Mouse (Mus musculus) kidney, embryonic 14.5 days (tissue): Measurements from ENCODE around the gene Arhgap4. TPM values are rescaled to one million over a fixed set of nuclear protein-coding genes. Genes with fewer than 3 reads are reported as not detected.

Experiments
- ATAC-seq: fragments of 200-750 bp; cut with Nextera tagmentation; 2 replicates; pipeline ENCODE4 v1.8.0; 2017; ENCODE audit warnings: moderate number of reproducible peaks, mild to moderate bottlenecking, moderate TSS enrichment, moderate library complexity; ENCODE audit not compliant: low FRiP score, low TSS enrichment
- H3K27ac ChIP-seq: fragments of 300-500 bp; sonication (generic); 2 replicates; pipeline ENCODE4 v1.5.1; 2014; ENCODE audit warnings: low read depth, mild to moderate bottlenecking, low read length, moderate library complexity, mixed read lengths
- H3K27me3 ChIP-seq: fragments of 300-500 bp; sonication (generic); 2 replicates; pipeline ENCODE4 v1.6.1; 2014; ENCODE audit warnings: mild to moderate bottlenecking, low read length; ENCODE audit not compliant: control insufficient read depth, insufficient read depth
- H3K36me3 ChIP-seq: fragments of 300-500 bp; sonication (generic); 2 replicates; pipeline ENCODE4 v1.6.1; 2014; ENCODE audit warnings: low read length, mixed read lengths; ENCODE audit not compliant: control insufficient read depth, insufficient read depth
- H3K4me1 ChIP-seq: fragments of 300-500 bp; sonication (generic); 2 replicates; pipeline ENCODE4 v1.6.1; 2014; ENCODE audit warnings: low read length, mixed read lengths; ENCODE audit not compliant: control insufficient read depth, insufficient read depth
- H3K4me2 ChIP-seq: fragments of 300-500 bp; sonication (generic); replicated peaks from 2 replicates; pipeline ENCODE4 v1.6.1; 2014; ENCODE audit warnings: low read depth, mild to moderate bottlenecking, low read length
- H3K4me3 ChIP-seq: fragments of 300-500 bp; sonication (generic); 2 replicates; pipeline ENCODE4 v1.5.1; 2014; ENCODE audit warnings: mild to moderate bottlenecking, low read length
- H3K9ac ChIP-seq: fragments of 300-500 bp; sonication (generic); 2 replicates; pipeline ENCODE4 v1.6.1; 2014; ENCODE audit warnings: low read depth, mild to moderate bottlenecking, low read length, moderate library complexity
- H3K9me3 ChIP-seq: fragments of 300-500 bp; sonication (generic); 2 replicates; pipeline ENCODE4 v1.6.1; 2016; ENCODE audit warnings: low read length; ENCODE audit not compliant: control insufficient read depth
- WGBS: fragments of 180-500 bp; shearing (Covaris S2); extraction: QIAGEN DNeasy Blood & Tissue Kit; methylation state at CpG from one replicate; pipeline ENCODE4 v1.1.7; 2014; 5-methylcytosine and 5-hydroxymethylcytosine counted together
- polyA plus RNA-seq: library from polyadenylated mRNA; unstranded; fragments of >200 nt; fragmentation: Nextera tagmentation; extraction: Ambion mirVana; gene quantifications from 2 replicates; pipeline ENCODE4 v1.2.1, GENCODE M21; 2014

Arhgap4 gene
- 1.7 and 4.2 TPM in 2 replicates for polyA plus RNA-seq

- Histone ChIP-seq H3K4me1 (no peaks in the 10 kb centered on the region), H3K4me2 (peak within 1 kb of the TSS; percentile 52), H3K27ac (peak within 1 kb of the TSS; percentile 80), H3K36me3 (peaks cover 16% of the 10 kb centered on the region), H3K9me3 (no peaks in the 10 kb centered on the region), H3K9ac (peak within 1 kb of the TSS; percentile 68), H3K27me3 (no peaks in the 10 kb centered on the region), H3K4me3 (peak within 1 kb of the TSS; percentile 60)
- 31% methylated on average over 43 of the region's 43 CpGs for WGBS
- peak; percentile 99 for ATAC-seq
These were observed at the start of gene Arhgap4, which contains the start of gene Naa10 for GRCm38 (mm10) chrX:73921823-73922549. TSS of gene Arhgap4 (minus strand) at chrX:73921870. TSS of gene Naa10 (minus strand) at chrX:73921944.

- H3K27me3 ChIP-seq: no peaks in the 10 kb centered on the region
- H3K27ac ChIP-seq: no peak overlapping the region
- H3K4me1 ChIP-seq: no peaks in the 10 kb centered on the region
- H3K4me3 ChIP-seq: no peak overlapping the region
- no peak overlapping the region for H3K9ac ChIP-seq
- no peak overlapping the region for H3K4me2 ChIP-seq
- no peak for ATAC-seq
- no peaks in the 10 kb centered on the region for H3K9me3 ChIP-seq
- no peaks in the 10 kb centered on the region for H3K36me3 ChIP-seq
These were observed 49.1 kb upstream of the Arhgap4 start for GRCm38 (mm10) chrX:73970781-73971180.

- H3K4me1 ChIP-seq: no peaks in the 10 kb centered on the region
- no peak overlapping the region for H3K4me3 ChIP-seq
- ATAC-seq: no peak
- no peaks in the 10 kb centered on the region for H3K36me3 ChIP-seq
- no peaks in the 10 kb centered on the region for H3K27me3 ChIP-seq
- H3K9me3 ChIP-seq: no peaks in the 10 kb centered on the region
- H3K27ac ChIP-seq: no peak overlapping the region
- H3K9ac ChIP-seq: no peak overlapping the region
- 96% methylated on average over 2 of the region's 2 CpGs for WGBS
- no peak overlapping the region for H3K4me2 ChIP-seq
These were observed 48.1 kb upstream of the Arhgap4 start for GRCm38 (mm10) chrX:73969729-73970128.

- Histone ChIP-seq H3K4me3 (no peak overlapping the region), H3K4me2 (no peak overlapping the region), H3K27ac (no peak overlapping the region), H3K9ac (no peak overlapping the region), H3K27me3 (no peaks in the 10 kb centered on the region), H3K4me1 (peaks cover 3% of the 10 kb centered on the region; the same call in 1 of the 2 replicates), H3K36me3 (no peaks in the 10 kb centered on the region), H3K9me3 (no peaks in the 10 kb centered on the region)
- no peak for ATAC-seq
- 77% methylated on average over 1 of the region's 1 CpGs for WGBS
These were observed 47.5 kb upstream of the Arhgap4 start for GRCm38 (mm10) chrX:73969167-73969566.

GRCm38 (mm10) chrX:73967177-73968075 is 45.8 kb upstream of the Arhgap4 start:
- peak overlapping the region; percentile 97 for H3K27ac ChIP-seq
- no peaks in the 10 kb centered on the region for H3K9me3 ChIP-seq
- H3K4me1 ChIP-seq: peaks cover 8% of the 10 kb centered on the region; the same call in 1 of the 2 replicates
- WGBS: 18% methylated on average over 57 of the region's 60 CpGs
- peak overlapping the region; percentile 24 for H3K4me2 ChIP-seq
- H3K9ac ChIP-seq: peak overlapping the region; percentile 85
- no peaks in the 10 kb centered on the region for H3K27me3 ChIP-seq
- ATAC-seq: peak; percentile 88
- H3K4me3 ChIP-seq: peak overlapping the region; percentile 76
- H3K36me3 ChIP-seq: no peaks in the 10 kb centered on the region

GRCm38 (mm10) chrX:73966248-73967176 is 44.8 kb upstream of the Arhgap4 start, which contains the start of gene Hcfc1:
TSS of gene Hcfc1 (minus strand) at chrX:73966357.
- Histone ChIP-seq H3K4me2 (peak within 1 kb of the TSS; percentile 71), H3K9ac (peak within 1 kb of the TSS; percentile 85), H3K4me1 (peaks cover 8% of the 10 kb centered on the region; the same call in 1 of the 2 replicates), H3K27ac (peak within 1 kb of the TSS; percentile 97), H3K4me3 (peak within 1 kb of the TSS; percentile 76), H3K27me3 (no peaks in the 10 kb centered on the region), H3K36me3 (peaks cover 4% of the 10 kb centered on the region; the same call in 1 of the 2 replicates), H3K9me3 (no peaks in the 10 kb centered on the region)
- 24% methylated on average over 58 of the region's 58 CpGs for WGBS
- ATAC-seq: peak; percentile 76

GRCm38 (mm10) chrX:73965307-73965706 is 43.6 kb upstream of the Arhgap4 start:
- peaks cover 8% of the 10 kb centered on the region; the same call in 1 of the 2 replicates for H3K4me1 ChIP-seq
- H3K27ac ChIP-seq: peak overlapping the region; percentile 97
- 25% methylated on average over 20 of the region's 20 CpGs for WGBS
- H3K9me3 ChIP-seq: no peaks in the 10 kb centered on the region
- peaks cover 13% of the 10 kb centered on the region; the same call in 1 of the 2 replicates for H3K36me3 ChIP-seq
- no peaks in the 10 kb centered on the region for H3K27me3 ChIP-seq
- H3K4me3 ChIP-seq: peak overlapping the region; percentile 76
- ATAC-seq: no peak
- H3K4me2 ChIP-seq: peak overlapping the region; percentile 71
- H3K9ac ChIP-seq: peak overlapping the region; percentile 85

- Histone ChIP-seq H3K9me3 (no peaks in the 10 kb centered on the region), H3K27ac (no peak overlapping the region), H3K4me3 (peak overlapping the region; percentile 76), H3K4me2 (peak overlapping the region; percentile 71), H3K4me1 (peaks cover 8% of the 10 kb centered on the region; the same call in 1 of the 2 replicates), H3K36me3 (peaks cover 18% of the 10 kb centered on the region), H3K27me3 (no peaks in the 10 kb centered on the region), H3K9ac (peak overlapping the region; percentile 85)
- WGBS: 35% methylated on average over 3 of the region's 3 CpGs
- ATAC-seq: no peak
These were observed 42.7 kb upstream of the Arhgap4 start for GRCm38 (mm10) chrX:73964363-73964762.
